Mouse (Mus musculus): ENCODE measurements around the gene Klra1.
"Not testable (repeated sequence)": the region's sequence is repeated elsewhere in the genome, so short reads cannot be mapped to it uniquely, and the experiment has no call there.

Klra1 gene

DNA sequence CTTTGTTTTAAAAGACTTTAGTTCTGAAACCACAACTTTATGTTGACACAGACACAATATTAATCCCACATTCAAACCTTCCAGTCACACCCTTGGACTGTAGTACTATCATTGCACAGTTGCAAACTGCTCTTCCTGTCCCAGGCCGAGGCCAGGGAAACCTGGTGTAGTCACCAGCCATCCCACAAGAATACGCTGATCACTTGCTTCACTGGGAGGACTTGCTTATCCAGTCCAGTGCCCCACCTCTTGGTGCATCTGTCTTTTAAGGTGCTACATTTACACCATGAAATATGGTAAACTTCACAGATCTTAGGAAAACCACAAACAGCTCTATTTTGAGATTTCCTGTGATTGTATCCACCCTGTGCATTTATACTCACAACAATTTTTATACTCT is at the start of gene Klra1:
Gene Klra1 (minus strand): TSS at position 125 of the 400 bp plus-strand sequence.
- no peak for DNase-seq (ENCODE audit: low spot score)

DNA sequence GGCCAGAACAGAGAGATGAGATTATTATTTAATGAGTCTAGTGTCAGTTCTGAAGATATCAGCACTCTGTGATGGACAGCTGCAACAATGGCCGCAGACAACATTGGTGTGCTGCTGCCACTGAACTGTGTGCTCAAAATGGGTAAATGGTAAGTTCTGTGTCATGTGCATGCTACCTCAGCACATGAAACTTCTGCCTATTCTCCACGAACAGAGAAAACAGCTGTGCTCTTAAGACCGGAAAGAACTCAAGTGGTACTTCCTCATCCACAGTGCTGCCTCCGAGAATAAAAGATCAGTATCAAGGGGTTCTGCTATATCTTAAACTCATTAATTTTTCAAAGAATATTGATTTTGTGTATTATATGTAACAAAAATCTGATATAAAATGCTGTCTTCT is 42.8 kb upstream of the Klra1 start:
- no peak for DNase-seq (ENCODE audit: low spot score)

- no peak for DNase-seq (ENCODE audit: low spot score)
Measured at GRCm38 (mm10) chr6:130419158-130419557, 32.5 kb upstream of the Klra1 start.

GRCm38 (mm10) chr6:130404882-130405281 is 18.2 kb upstream of the Klra1 start:
- no peak for DNase-seq (ENCODE audit: low spot score)

DNA sequence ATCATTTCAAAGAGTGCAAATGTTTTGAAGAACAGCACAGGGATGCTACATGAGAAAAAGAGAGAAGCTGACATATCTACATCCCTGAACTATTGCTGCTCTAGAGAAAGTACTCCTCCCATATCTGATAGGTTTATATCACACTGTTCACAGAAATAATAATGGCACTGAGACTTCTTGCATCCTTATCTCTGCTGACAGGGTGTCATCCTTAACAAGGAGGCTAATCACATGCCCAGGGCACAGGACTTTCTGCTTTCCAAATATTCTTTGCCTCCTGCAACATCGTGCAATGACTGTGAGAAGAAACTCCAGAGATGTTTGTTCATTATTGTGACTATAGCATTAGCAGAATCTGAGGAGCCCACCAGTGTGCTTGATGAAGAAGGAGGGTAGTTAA is 871 bp downstream of the Klra1 start:
- DNase-seq (ENCODE audit: low spot score), result no peak

DNA sequence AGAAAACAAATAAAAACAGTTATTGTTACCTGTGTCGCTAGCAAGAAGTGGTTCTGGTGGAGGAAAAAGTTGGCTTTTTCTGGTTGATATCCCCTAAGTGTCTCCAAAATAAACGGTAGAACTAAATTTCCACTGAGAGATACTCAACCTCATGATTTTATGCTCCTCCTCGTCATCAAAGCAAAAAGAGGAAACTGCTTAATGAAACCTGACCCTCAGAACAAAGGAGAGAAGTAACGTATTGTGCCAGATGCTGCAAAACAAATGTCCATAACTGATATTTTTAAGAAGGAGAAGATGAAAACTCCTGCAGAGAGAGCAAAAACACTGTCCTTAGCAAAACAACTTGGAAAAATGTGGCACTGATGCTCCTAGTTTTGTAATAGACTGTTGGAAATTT is 4.3 kb downstream of the Klra1 start:
- no peak for DNase-seq (ENCODE audit: low spot score)

DNA sequence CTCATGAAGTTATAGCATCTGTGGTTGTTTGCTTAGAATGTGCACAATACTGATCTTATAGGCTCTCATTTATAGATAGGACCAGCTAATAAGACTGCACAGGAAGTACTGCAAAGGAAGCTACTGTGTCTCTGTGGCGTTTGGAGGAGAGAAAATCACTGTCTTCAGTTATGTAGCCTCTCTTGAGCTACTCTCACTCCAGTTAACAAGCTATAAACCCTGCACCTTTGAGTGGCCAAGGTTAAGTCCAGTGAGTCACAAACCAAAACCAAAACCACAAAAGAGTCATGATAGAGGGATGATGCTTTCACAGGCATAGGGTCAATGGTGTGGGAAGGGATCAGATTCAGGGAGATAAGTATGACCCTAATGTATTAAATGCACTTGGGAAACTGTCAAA is 41.3 kb downstream of the Klra1 start:
- DNase-seq (ENCODE audit: low spot score), result not testable (repeated sequence)

DNA sequence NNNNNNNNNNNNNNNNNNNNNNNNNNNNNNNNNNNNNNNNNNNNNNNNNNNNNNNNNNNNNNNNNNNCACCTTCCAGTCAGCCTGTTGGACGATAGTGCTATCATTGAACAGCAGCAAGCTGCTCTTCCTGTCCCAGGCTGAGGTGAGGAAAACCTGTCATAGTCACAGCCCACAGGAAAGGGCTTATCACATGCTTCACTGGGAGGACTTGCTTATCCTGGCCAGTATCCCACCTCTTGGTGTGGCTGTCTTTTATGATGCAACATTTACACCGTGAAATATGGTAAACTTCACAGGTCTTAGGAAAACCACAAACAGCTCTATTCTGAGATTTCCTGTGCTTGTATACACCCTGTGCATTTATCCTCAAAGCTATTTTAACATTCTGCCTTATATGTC is 44.7 kb downstream of the Klra1 start:
- DNase-seq (ENCODE audit: low spot score), result not testable (repeated sequence)

- DNase-seq (ENCODE audit: low spot score), result no peak
Measured at GRCm38 (mm10) chr6:130337411-130337810, 49.3 kb downstream of the Klra1 start, which contains the start of gene Klra3. Gene Klra3, minus strand, starts transcription at chr6:130337574.
